Comparison of ENCODE assay signal across 8 mouse cellular contexts in the genomic region with DNA sequence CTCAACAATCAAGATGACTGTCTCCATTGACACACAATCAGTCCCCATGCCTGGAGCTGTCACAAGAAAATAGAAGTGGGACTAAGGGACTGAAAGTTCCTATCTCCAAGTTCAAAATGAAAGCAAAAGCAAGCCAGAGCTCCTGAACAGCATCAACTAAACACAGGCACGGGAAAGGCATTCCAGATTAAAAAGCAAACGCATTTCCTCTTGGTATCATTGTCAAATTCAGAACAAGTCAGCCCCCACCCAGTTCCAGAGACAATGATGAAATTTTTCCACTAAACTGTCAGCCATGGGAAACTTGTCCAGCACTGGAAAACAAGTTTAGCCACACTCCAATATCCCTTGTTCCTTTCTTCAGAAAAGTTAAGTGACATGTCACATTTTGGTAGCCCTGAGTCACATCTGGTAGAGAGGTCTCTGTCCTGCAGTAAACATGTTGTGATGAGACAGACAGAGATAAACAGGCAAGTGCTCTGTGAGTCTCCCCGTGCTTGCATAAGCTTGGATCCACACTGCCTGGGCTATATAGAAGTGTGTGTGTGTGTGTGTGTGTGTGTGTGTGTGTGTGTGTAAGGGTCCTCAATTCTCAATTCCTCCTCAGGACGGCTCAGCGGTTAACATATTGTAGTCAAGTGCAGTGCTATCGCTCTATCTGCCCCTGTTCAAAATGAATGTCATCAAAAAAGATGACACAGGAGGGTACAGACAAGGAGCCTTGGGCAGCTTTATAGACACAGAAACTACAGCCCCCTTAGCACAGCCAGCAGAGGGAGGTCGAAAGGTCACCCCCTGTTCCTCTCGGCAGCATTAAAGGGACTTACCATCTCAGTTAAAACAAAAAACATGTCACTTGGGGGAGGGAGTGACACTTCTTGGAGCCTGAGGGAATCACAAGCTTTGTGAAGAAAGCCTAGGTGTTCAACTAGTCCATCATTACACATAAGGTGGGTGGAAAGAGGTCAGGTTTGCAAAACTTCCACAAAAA. TPM values are rescaled to one million over a fixed set of nuclear protein-coding genes. Genes with fewer than 3 reads are reported as not detected.
DNase-seq lines count a peak whose midpoint lies in the region; ATAC-seq and TF ChIP-seq lines count a peak whose summit lies in the region.

No protein-coding gene starts in this region.

- no peak for TF ChIP-seq POLR2A in kidney, adult 2 months (IDR thresholded peaks at IDR 0.05; ENCODE audit: low read depth, low read length)

- no peaks in the 10 kb centered on the region for H3K4me1 ChIP-seq in kidney, adult 2 months (ENCODE audit: control insufficient read depth, insufficient read depth, low read length)
- H3K4me1 ChIP-seq in embryonic facial prominence, embryonic 10.5 days = peaks cover 73% of the 10 kb centered on the region
- H3K4me1 ChIP-seq in hindbrain, embryonic 10.5 days (replicated peaks) = peaks cover 79% of the 10 kb centered on the region
- H3K4me1 ChIP-seq in lung, embryonic 16.5 days (replicated peaks; ENCODE audit: control insufficient read depth, insufficient read depth, low read length) = peaks cover 39% of the 10 kb centered on the region

- H3K27ac ChIP-seq in kidney, adult 2 months (ENCODE audit: insufficient read depth, low read depth, low read length) = peak overlapping the region; percentile 95
- H3K27ac ChIP-seq in embryonic facial prominence, embryonic 10.5 days (replicated peaks) = peak overlapping the region; percentile 44
- H3K27ac ChIP-seq in hindbrain, embryonic 10.5 days = peak overlapping the region; percentile 98
- peak overlapping the region; percentile 18 for H3K27ac ChIP-seq in lung, embryonic 16.5 days (ENCODE audit: low read length)

- 63% methylated on average over 8 of the region's 8 CpGs for WGBS in kidney, adult 2 months
- WGBS in embryonic facial prominence, embryonic 10.5 days = 49% methylated on average over 8 of the region's 8 CpGs
- 50% methylated on average over 8 of the region's 8 CpGs for WGBS in hindbrain, embryonic 10.5 days
- WGBS in lung, embryonic 16.5 days = 45% methylated on average over 8 of the region's 8 CpGs

- peak overlapping the region; percentile 33 for H3K4me3 ChIP-seq in kidney, adult 2 months (ENCODE audit: insufficient read depth, low read depth, low read length)
- H3K4me3 ChIP-seq in embryonic facial prominence, embryonic 10.5 days = peak overlapping the region; percentile 84
- H3K4me3 ChIP-seq in hindbrain, embryonic 10.5 days = peak overlapping the region; percentile 86
- H3K4me3 ChIP-seq in lung, embryonic 16.5 days (ENCODE audit: low read length) = peak overlapping the region; percentile 67; the same call in 1 of the 2 replicates

- H3K9ac ChIP-seq in lung, embryonic 16.5 days (ENCODE audit: low read length) = 0 out of 2 replicates have a peak overlapping the region, but pooled peaks have one; percentile 24

- H3K9me3 ChIP-seq in embryonic facial prominence, embryonic 10.5 days = no peaks in the 10 kb centered on the region
- no peaks in the 10 kb centered on the region for H3K9me3 ChIP-seq in hindbrain, embryonic 10.5 days
- H3K9me3 ChIP-seq in lung, embryonic 16.5 days (ENCODE audit: control insufficient read depth, low read length) = no peaks in the 10 kb centered on the region

- H3K4me2 ChIP-seq in lung, embryonic 16.5 days (ENCODE audit: low read depth, low read length) = peak overlapping the region; percentile 94

- no peak for TF ChIP-seq CTCF in kidney, adult 2 months (conservative IDR thresholded peaks at IDR 0.05; ENCODE audit: insufficient read depth, insufficient read length, low read depth, low read length)

- no peak for ATAC-seq in lung, embryonic 16.5 days (ENCODE audit: low read depth)

- H3K27me3 ChIP-seq in kidney, adult 2 months (replicated peaks; ENCODE audit: control insufficient read depth, insufficient read depth, low read length) = no peaks in the 10 kb centered on the region
- peaks cover 9% of the 10 kb centered on the region for H3K27me3 ChIP-seq in embryonic facial prominence, embryonic 10.5 days (replicated peaks; ENCODE audit: low read depth, poor library complexity, severe bottlenecking)
- H3K27me3 ChIP-seq in hindbrain, embryonic 10.5 days (ENCODE audit: insufficient read depth, poor library complexity, severe bottlenecking) = peaks cover 4% of the 10 kb centered on the region; the same call in 1 of the 2 replicates
- H3K27me3 ChIP-seq in lung, embryonic 16.5 days (ENCODE audit: control insufficient read depth, insufficient read depth, low read depth, low read length) = no peaks in the 10 kb centered on the region

- H3K36me3 ChIP-seq in kidney, adult 2 months (ENCODE audit: control insufficient read depth, insufficient read depth, low read length) = no peaks in the 10 kb centered on the region
- peaks cover 2% of the 10 kb centered on the region; the same call in 1 of the 2 replicates for H3K36me3 ChIP-seq in embryonic facial prominence, embryonic 10.5 days (replicated peaks)
- peaks cover 2% of the 10 kb centered on the region; the same call in 1 of the 2 replicates for H3K36me3 ChIP-seq in hindbrain, embryonic 10.5 days
- H3K36me3 ChIP-seq in lung, embryonic 16.5 days (ENCODE audit: control insufficient read depth, insufficient read depth, low read length) = no peaks in the 10 kb centered on the region

- peak; percentile 75 for DNase-seq in kidney, adult 2 months
- DNase-seq in kidney, postnatal 25 days = no peak
- DNase-seq in embryonic facial prominence, embryonic 10.5 days (ENCODE audit: low spot score) = no peak
- DNase-seq in hindbrain, embryonic 10.5 days (ENCODE audit: low spot score) = no peak
- DNase-seq in right cerebral cortex, postnatal 10 days (ENCODE audit: low spot score in 2 of 2) = no peak
- DNase-seq in MN1 (ENCODE audit: low spot score) = no peak
- no peak for DNase-seq in left cerebral cortex, adult 9 months (ENCODE audit: low spot score in 2 of 2)

RNA-seq across cellular contexts. Expression of a gene that starts 2.0 kb away (rescaled TPM):
- polyA plus RNA-seq in kidney, adult 2 months (2012; rRNA removed) = 6.0 and 6.3 TPM in 2 replicates
- 10.2 and 11.7 TPM in 2 replicates for polyA plus RNA-seq in embryonic facial prominence, embryonic 10.5 days (2016; fragmentation: Nextera tagmentation; extraction: Ambion mirVana)
- polyA plus RNA-seq in hindbrain, embryonic 10.5 days (2016; fragmentation: Nextera tagmentation; extraction: Ambion mirVana) = 15.1 and 18.7 TPM in 2 replicates
- 11.0 and 16.3 TPM in 2 replicates for polyA plus RNA-seq in lung, embryonic 16.5 days (2015; fragmentation: Nextera tagmentation; extraction: Ambion mirVana)

RNA-seq across cellular contexts. Expression of a gene that starts 28.2 kb away (rescaled TPM):
- polyA plus RNA-seq in kidney, adult 2 months (2012; rRNA removed) = 13.0 and 13.9 TPM in 2 replicates
- 13.2 and 13.5 TPM in 2 replicates for polyA plus RNA-seq in embryonic facial prominence, embryonic 10.5 days (2016; fragmentation: Nextera tagmentation; extraction: Ambion mirVana)
- 10.6 and 12.3 TPM in 2 replicates for polyA plus RNA-seq in hindbrain, embryonic 10.5 days (2016; fragmentation: Nextera tagmentation; extraction: Ambion mirVana)
- 15.5 and 16.6 TPM in 2 replicates for polyA plus RNA-seq in lung, embryonic 16.5 days (2015; fragmentation: Nextera tagmentation; extraction: Ambion mirVana)

Comparison
In these comparisons a context has a peak if more than half of its experiments do, and no peak if none do; other contexts are left out.
1. H3K27ac ChIP-seq: peak in every context shown above with its lines; median percentile 98 in hindbrain, embryonic 10.5 days; 95 in kidney, adult 2 months; 44 in embryonic facial prominence, embryonic 10.5 days; 18 in lung, embryonic 16.5 days.
2. H3K4me3 ChIP-seq: peak in every context shown above with its lines; median percentile 86 in hindbrain, embryonic 10.5 days; 84 in embryonic facial prominence, embryonic 10.5 days; 67 in lung, embryonic 16.5 days; 33 in kidney, adult 2 months.